Mouse (Mus musculus): Measurements from ENCODE around the gene 1110017D15Rik. TPM values are rescaled to one million over a fixed set of nuclear protein-coding genes. Genes with fewer than 3 reads are reported as not detected.

1110017D15Rik gene
- 0.19 TPM in 1 of 2 replicates, not detected in the other for polyA plus RNA-seq (2015; fragmentation: Nextera tagmentation; extraction: Ambion mirVana)

GRCm38 (mm10) chr4:41517233-41517632 lies at the start of gene 1110017D15Rik:
Gene 1110017D15Rik, minus strand, starts transcription at chr4:41517333.
- no peaks in the 10 kb centered on the region for H3K4me1 ChIP-seq (replicated peaks)
- no peak within 1 kb of the TSS for H3K4me2 ChIP-seq
- no peak within 1 kb of the TSS for H3K27ac ChIP-seq
- no peaks in the 10 kb centered on the region for H3K9me3 ChIP-seq (replicated peaks)
- H3K36me3 ChIP-seq, result no peaks in the 10 kb centered on the region
- no peak within 1 kb of the TSS for H3K9ac ChIP-seq
- no peak within 1 kb of the TSS for H3K4me3 ChIP-seq (replicated peaks)
- H3K27me3 ChIP-seq, result peaks cover 13% of the 10 kb centered on the region
- DNase-seq (no peak), ATAC-seq (ENCODE audit: low read depth) (no peak)
- WGBS (ENCODE audit: insufficient replicate concordance), result 42% methylated on average over 2 of the region's 2 CpGs

DNA sequence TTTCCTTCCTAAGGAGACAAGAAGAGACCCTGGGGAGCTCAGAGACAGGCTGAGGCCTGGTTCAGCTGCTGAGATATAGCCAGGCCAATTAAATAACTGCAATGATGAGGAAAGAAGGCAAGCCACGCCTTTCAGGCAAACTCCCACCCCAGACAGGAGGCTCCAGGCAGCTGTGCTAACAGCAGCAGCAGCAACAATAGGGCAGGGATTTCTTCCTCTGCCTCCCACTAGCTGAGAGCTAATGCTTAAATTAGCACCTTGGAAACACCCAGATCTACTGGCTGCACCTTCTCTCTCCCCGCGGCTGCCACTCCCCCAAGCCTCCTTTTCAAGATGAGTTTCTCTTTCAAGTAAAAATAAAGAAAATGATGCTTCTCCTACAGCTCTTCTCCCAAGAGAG lies 49.0 kb upstream of the 1110017D15Rik start:
- no peak overlapping the region for H3K27ac ChIP-seq
- 28% methylated on average over 3 of the region's 3 CpGs for WGBS (ENCODE audit: insufficient replicate concordance)
- H3K4me1 ChIP-seq (replicated peaks), result peaks cover 20% of the 10 kb centered on the region
- peaks cover 41% of the 10 kb centered on the region for H3K27me3 ChIP-seq
- no peaks in the 10 kb centered on the region for H3K9me3 ChIP-seq (replicated peaks)
- H3K36me3 ChIP-seq, result no peaks in the 10 kb centered on the region
- no peak for DNase-seq
- no peak for ATAC-seq (ENCODE audit: low read depth)
- H3K4me3 ChIP-seq (replicated peaks), result no peak overlapping the region
- H3K4me2 ChIP-seq, result no peak overlapping the region
- H3K9ac ChIP-seq, result no peak overlapping the region

DNA sequence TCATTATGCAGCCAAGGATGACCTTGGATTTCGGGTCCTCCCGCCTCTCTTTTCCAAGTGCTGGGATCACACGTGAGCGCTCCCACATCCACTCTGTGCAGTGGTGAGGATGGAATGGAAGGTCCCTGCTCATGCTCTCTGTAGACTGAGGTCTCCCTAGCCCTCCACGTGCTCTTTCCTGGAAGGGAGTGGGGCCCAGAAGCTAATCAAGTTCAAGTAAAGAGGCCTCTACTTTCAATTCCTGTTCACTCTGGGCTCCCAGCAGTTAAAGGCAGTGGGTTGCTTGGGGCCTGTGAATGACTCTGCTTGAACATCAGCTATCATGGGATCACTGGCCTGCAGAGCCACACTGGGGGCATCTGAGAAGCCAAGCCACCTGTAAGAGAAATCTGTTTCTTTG lies 46.2 kb upstream of the 1110017D15Rik start:
- Histone ChIP-seq H3K27me3 (peaks cover 22% of the 10 kb centered on the region), H3K27ac (no peak overlapping the region), H3K4me3 (replicated peaks) (no peak overlapping the region), H3K4me1 (replicated peaks) (peaks cover 3% of the 10 kb centered on the region), H3K36me3 (no peaks in the 10 kb centered on the region), H3K9me3 (replicated peaks) (no peaks in the 10 kb centered on the region), H3K9ac (no peak overlapping the region), H3K4me2 (no peak overlapping the region)
- 61% methylated on average over 5 of the region's 5 CpGs for WGBS (ENCODE audit: insufficient replicate concordance)
- no peak for ATAC-seq (ENCODE audit: low read depth)
- no peak for DNase-seq

DNA sequence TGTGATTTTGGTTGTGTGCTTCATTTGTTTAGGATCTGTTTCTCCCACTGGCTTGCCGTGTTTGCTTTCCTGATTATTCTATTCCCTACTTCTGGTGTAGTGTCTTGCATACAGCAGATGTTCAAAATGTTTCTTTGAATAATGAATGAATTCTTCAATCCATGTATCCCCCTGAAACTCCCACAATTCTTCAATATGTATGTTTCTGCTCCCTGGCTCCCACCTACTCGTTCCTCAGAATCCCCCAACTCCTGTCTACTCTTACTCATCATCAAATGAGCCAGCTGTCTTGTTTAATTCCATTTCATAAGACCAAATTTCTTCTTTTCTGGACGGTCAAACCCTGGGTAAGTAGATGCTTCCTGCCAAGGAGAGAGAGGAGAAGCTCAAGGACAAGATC lies 40.0 kb upstream of the 1110017D15Rik start:
- WGBS (ENCODE audit: insufficient replicate concordance), result 41% methylated on average over 3 of the region's 3 CpGs
- no peak for ATAC-seq (ENCODE audit: low read depth)

DNA sequence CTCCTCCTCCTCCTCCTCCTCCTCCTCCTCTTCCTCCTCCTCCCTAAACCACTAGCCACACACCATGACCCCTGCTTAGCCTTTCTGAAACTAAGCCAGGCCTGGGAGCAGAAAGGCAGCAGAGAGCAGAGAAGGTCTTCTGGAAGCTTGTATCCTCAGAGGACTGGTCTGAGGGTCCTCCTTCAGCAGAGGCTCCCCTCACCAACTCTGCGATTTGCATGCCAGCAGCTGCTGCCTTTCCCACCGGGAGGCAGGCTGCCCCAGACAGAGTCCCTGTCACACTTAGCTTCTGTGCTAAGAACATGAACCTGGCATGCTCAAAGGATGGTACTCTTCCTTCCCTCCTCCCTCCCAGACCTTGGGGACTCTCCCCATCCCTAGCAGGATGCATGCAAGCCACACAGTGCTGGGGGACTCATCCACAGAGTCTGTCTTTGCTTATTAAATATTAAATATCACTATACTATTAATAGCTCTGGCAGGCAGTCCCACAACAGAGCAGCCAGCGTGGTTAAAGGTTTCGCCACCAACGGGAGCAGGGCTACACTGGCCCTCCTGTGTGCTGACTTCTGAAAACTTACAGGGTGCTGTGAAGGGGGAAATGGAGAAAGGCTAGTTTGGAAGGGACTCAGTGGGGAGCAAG lies 39.3 kb upstream of the 1110017D15Rik start:
- no peak for ATAC-seq (ENCODE audit: low read depth)
- Histone ChIP-seq H3K9me3 (replicated peaks) (no peaks in the 10 kb centered on the region), H3K36me3 (no peaks in the 10 kb centered on the region), H3K27me3 (no peaks in the 10 kb centered on the region), H3K4me2 (no peak overlapping the region), H3K27ac (no peak overlapping the region; the same call in 1 of the 2 replicates), H3K4me3 (replicated peaks) (no peak overlapping the region), H3K9ac (no peak overlapping the region), H3K4me1 (replicated peaks) (0 out of 2 replicates have a peak, but pooled peaks cover 3% of the 10 kb centered on the region)
- 34% methylated on average over 5 of the region's 5 CpGs for WGBS (ENCODE audit: insufficient replicate concordance)
- DNase-seq, result no peak

More for the DNA sequence above, 40.0 kb upstream of the 1110017D15Rik start:
- H3K9me3 ChIP-seq (replicated peaks), result no peaks in the 10 kb centered on the region
- no peaks in the 10 kb centered on the region for H3K27me3 ChIP-seq
- H3K4me1 ChIP-seq (replicated peaks), result 0 out of 2 replicates have a peak, but pooled peaks cover 3% of the 10 kb centered on the region
- H3K27ac ChIP-seq, result no peak overlapping the region
- H3K4me3 ChIP-seq (replicated peaks), result no peak overlapping the region
- H3K4me2 ChIP-seq, result no peak overlapping the region
- no peaks in the 10 kb centered on the region for H3K36me3 ChIP-seq
- DNase-seq, result no peak
- no peak overlapping the region for H3K9ac ChIP-seq

GRCm38 (mm10) chr4:41554994-41555663 lies 38.0 kb upstream of the 1110017D15Rik start:
- no peaks in the 10 kb centered on the region for H3K9me3 ChIP-seq (replicated peaks)
- H3K36me3 ChIP-seq, result no peaks in the 10 kb centered on the region
- H3K4me3 ChIP-seq (replicated peaks), result no peak overlapping the region
- H3K4me2 ChIP-seq, result no peak overlapping the region
- H3K9ac ChIP-seq, result no peak overlapping the region
- ATAC-seq (ENCODE audit: low read depth), result no peak; the same call in 1 of the 2 replicates
- 0 out of 2 replicates have a peak, but pooled peaks cover 3% of the 10 kb centered on the region for H3K4me1 ChIP-seq (replicated peaks)
- no peaks in the 10 kb centered on the region for H3K27me3 ChIP-seq
- no peak overlapping the region for H3K27ac ChIP-seq
- no peak for DNase-seq
- WGBS (ENCODE audit: insufficient replicate concordance), result 31% methylated on average over 14 of the region's 14 CpGs

DNA sequence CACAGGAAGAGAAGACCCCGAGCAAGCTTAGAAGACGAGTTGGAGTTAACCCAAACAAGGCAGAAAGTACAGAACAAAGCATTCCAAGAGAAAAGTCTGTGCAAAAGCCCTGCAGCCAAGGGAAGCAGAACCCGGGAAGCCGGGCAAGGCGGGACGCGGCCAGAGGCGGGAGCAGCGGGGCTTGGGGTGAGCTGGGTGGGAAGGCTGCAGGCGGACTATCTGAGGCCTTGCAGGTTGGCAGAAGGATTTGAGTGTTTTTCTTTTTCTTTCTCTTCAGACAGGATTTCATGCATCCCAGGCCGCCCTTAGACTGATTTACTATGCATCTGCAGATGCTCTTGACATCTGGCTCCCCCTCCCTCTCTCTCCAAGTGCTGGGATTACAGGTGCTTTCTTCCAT lies 36.0 kb upstream of the 1110017D15Rik start:
- DNase-seq (no peak), ATAC-seq (ENCODE audit: low read depth) (no peak)
- Histone ChIP-seq H3K9me3 (replicated peaks) (no peaks in the 10 kb centered on the region), H3K4me2 (no peak overlapping the region), H3K4me1 (replicated peaks) (0 out of 2 replicates have a peak, but pooled peaks cover 3% of the 10 kb centered on the region), H3K36me3 (no peaks in the 10 kb centered on the region), H3K27me3 (no peaks in the 10 kb centered on the region), H3K9ac (no peak overlapping the region), H3K27ac (no peak overlapping the region), H3K4me3 (replicated peaks) (no peak overlapping the region)
- WGBS (ENCODE audit: insufficient replicate concordance), result 73% methylated on average over 11 of the region's 11 CpGs

DNA sequence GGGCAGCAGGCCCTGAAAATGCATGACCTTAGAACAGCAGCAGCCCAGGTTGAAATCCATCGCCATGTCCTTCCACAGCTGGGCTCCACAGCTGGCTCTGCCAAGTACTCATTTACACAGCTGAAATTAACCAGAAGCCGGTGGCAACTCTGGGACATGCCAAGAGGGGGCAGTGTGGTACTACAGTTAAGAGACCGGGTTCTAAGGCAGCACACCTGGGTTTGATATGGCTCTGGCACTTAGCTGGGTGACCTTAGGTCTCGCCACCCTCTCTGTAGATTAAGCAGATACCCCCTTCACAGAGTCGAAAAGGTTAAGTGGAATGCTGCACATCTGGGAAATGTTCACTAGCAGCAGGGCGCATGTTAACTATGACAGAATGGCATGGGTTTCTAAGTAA lies 35.4 kb upstream of the 1110017D15Rik start:
- Histone ChIP-seq H3K9ac (no peak overlapping the region), H3K27ac (no peak overlapping the region), H3K4me3 (replicated peaks) (no peak overlapping the region), H3K36me3 (no peaks in the 10 kb centered on the region), H3K4me1 (replicated peaks) (0 out of 2 replicates have a peak, but pooled peaks cover 3% of the 10 kb centered on the region), H3K9me3 (replicated peaks) (no peaks in the 10 kb centered on the region), H3K4me2 (no peak overlapping the region), H3K27me3 (no peaks in the 10 kb centered on the region)
- no peak for ATAC-seq (ENCODE audit: low read depth)
- peak; percentile 34 for DNase-seq
- WGBS (ENCODE audit: insufficient replicate concordance), result 30% methylated on average over 6 of the region's 6 CpGs

- Histone ChIP-seq H3K27me3 (no peaks in the 10 kb centered on the region), H3K36me3 (no peaks in the 10 kb centered on the region), H3K4me2 (no peak overlapping the region), H3K27ac (no peak overlapping the region), H3K4me1 (replicated peaks) (no peaks in the 10 kb centered on the region), H3K9ac (no peak overlapping the region), H3K4me3 (replicated peaks) (no peak overlapping the region), H3K9me3 (replicated peaks) (no peaks in the 10 kb centered on the region)
- 68% methylated on average over 1 of the region's 1 CpGs for WGBS (ENCODE audit: insufficient replicate concordance)
- no peak for DNase-seq
- no peak for ATAC-seq (ENCODE audit: low read depth)
These were observed 30.0 kb upstream of the 1110017D15Rik start for GRCm38 (mm10) chr4:41547086-41547485.

DNA sequence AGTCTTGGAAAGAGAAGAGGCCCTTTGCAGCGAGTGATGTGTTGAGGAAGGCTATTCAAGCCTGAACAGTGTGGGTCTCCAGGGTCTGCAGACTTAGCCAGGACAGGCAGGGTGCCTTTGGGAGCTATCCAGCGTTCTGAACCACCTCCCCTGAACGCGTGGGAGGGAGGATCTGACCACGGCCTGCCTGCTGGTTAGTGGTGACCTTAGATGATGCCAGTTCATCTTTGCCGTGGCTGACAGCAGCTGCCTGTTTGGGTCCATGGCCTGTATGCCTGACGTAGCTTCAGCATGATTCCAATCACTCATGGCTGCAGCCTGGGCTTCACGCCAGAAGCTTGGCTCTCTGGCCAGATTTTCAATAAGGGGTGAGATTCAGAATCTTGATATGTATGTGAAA lies 28.9 kb upstream of the 1110017D15Rik start:
- H3K4me1 ChIP-seq (replicated peaks), result no peaks in the 10 kb centered on the region
- no peak overlapping the region for H3K9ac ChIP-seq
- 19% methylated on average over 8 of the region's 8 CpGs for WGBS (ENCODE audit: insufficient replicate concordance)
- no peaks in the 10 kb centered on the region for H3K27me3 ChIP-seq
- H3K27ac ChIP-seq, result no peak overlapping the region
- DNase-seq, result no peak
- H3K4me2 ChIP-seq, result no peak overlapping the region
- no peaks in the 10 kb centered on the region for H3K9me3 ChIP-seq (replicated peaks)
- ATAC-seq (ENCODE audit: low read depth), result no peak
- H3K4me3 ChIP-seq (replicated peaks), result no peak overlapping the region
- no peaks in the 10 kb centered on the region for H3K36me3 ChIP-seq

GRCm38 (mm10) chr4:41542136-41542535 lies 25.0 kb upstream of the 1110017D15Rik start:
- Histone ChIP-seq H3K4me3 (replicated peaks) (no peak overlapping the region), H3K9me3 (replicated peaks) (no peaks in the 10 kb centered on the region), H3K4me1 (replicated peaks) (no peaks in the 10 kb centered on the region), H3K36me3 (no peaks in the 10 kb centered on the region), H3K9ac (no peak overlapping the region), H3K27ac (no peak overlapping the region), H3K27me3 (no peaks in the 10 kb centered on the region), H3K4me2 (no peak overlapping the region)
- DNase-seq, result no peak
- ATAC-seq (ENCODE audit: low read depth), result no peak
- 65% methylated on average over 8 of the region's 8 CpGs for WGBS (ENCODE audit: insufficient replicate concordance)

DNA sequence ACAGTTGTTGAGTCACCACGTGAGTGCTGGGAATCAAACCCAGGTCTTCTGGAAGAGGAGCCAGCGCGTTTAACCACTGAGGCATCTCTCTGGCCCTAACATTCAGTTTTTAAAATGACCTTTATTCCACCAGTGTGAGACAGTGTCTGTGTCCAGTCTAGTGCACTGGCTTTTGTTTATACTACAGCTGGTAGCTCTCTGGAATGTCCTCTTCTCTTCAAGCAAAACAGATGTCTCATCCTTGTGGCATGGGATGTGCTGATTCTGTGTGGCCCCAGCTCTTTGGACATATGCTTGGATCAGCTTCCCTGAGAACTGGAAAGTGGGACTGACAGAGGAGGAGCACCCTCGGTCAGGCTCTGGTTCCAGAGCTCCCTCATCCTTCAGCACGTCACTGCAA lies 17.7 kb upstream of the 1110017D15Rik start:
- 58% methylated on average over 5 of the region's 5 CpGs for WGBS (ENCODE audit: insufficient replicate concordance)

More for the DNA sequence above, 17.7 kb upstream of the 1110017D15Rik start:
- H3K9me3 ChIP-seq (replicated peaks), result no peaks in the 10 kb centered on the region
- no peaks in the 10 kb centered on the region for H3K36me3 ChIP-seq
- H3K27me3 ChIP-seq, result no peaks in the 10 kb centered on the region
- no peaks in the 10 kb centered on the region for H3K4me1 ChIP-seq (replicated peaks)
- no peak overlapping the region for H3K27ac ChIP-seq
- DNase-seq (no peak), ATAC-seq (ENCODE audit: low read depth) (no peak)
- no peak overlapping the region for H3K4me2 ChIP-seq
- H3K4me3 ChIP-seq (replicated peaks), result no peak overlapping the region
- H3K9ac ChIP-seq, result no peak overlapping the region
